ENCODE assay signal across 8 mouse cellular contexts in genomic region chr6:122801301-122801800, GRCm38 (mm10). TPM values are rescaled to one million over a fixed set of nuclear protein-coding genes. Genes with fewer than 3 reads are reported as not detected.
DNase-seq lines count a peak whose midpoint lies in the region; ATAC-seq and TF ChIP-seq lines count a peak whose summit lies in the region.

Gene Slc2a3 (minus strand): TSS chr6:122801640.

- no peak for TF ChIP-seq CTCF in gastrocnemius, adult 2 months (IDR thresholded peaks at IDR 0.05)
- no peak for TF ChIP-seq CTCF in small intestine, adult 2 months (IDR thresholded peaks at IDR 0.05; ENCODE audit: extremely low read depth, insufficient read length, insufficient replicate concordance, low read depth, low read length)

- peak within 1 kb of the TSS; percentile 95 for H3K4me2 ChIP-seq in hindbrain, embryonic 16.5 days (ENCODE audit: low read length)

- no peaks in the 10 kb centered on the region for H3K36me3 ChIP-seq in hindbrain, embryonic 16.5 days (ENCODE audit: control insufficient read depth, insufficient read depth, low read length)
- H3K36me3 ChIP-seq in small intestine, adult 2 months (ENCODE audit: control insufficient read depth, insufficient read depth, low read length): no peaks in the 10 kb centered on the region

- no peak for TF ChIP-seq POLR2A in small intestine, adult 2 months (IDR thresholded peaks at IDR 0.05; ENCODE audit: low read depth, low read length)

- peak within 1 kb of the TSS; percentile 90 for H3K4me3 ChIP-seq in gastrocnemius, adult 2 months
- H3K4me3 ChIP-seq in hindbrain, embryonic 16.5 days (ENCODE audit: low read length): peak within 1 kb of the TSS; percentile 56
- peak within 1 kb of the TSS; percentile 63 for H3K4me3 ChIP-seq in small intestine, adult 2 months (ENCODE audit: low read depth, low read length)

- no peaks in the 10 kb centered on the region for H3K9me3 ChIP-seq in hindbrain, embryonic 16.5 days (ENCODE audit: control insufficient read depth, low read length)

- ATAC-seq in common myeloid progenitor, adult 5-6 weeks (replicated peaks; ENCODE audit: low read depth, poor library complexity, severe bottlenecking): peak; percentile 61
- peak; percentile 82 for ATAC-seq in hindbrain, embryonic 16.5 days
- peak; percentile 54 for ATAC-seq in megakaryocyte, adult 5-6 weeks (ENCODE audit: poor library complexity, severe bottlenecking)

- H3K4me1 ChIP-seq in hindbrain, embryonic 16.5 days (ENCODE audit: control insufficient read depth, insufficient read depth, low read depth, low read length): peaks cover 2% of the 10 kb centered on the region
- peaks cover 6% of the 10 kb centered on the region for H3K4me1 ChIP-seq in small intestine, adult 2 months (ENCODE audit: control insufficient read depth, insufficient read depth, insufficient read length, low read length)

- intact Hi-C loops in gastrocnemius, adult 2 months (cut with DNase I): loop anchor here (5.0 kb wide), 1 partner anchor 71 kb away; the partner anchor contains the start of gene Necap1
- intact Hi-C loops in left cerebral cortex, postnatal 10 days (cut with DNase I): loop anchor here (5.0 kb wide), 1 partner anchor 59 kb away; no protein-coding TSS in a partner anchor

- H3K27me3 ChIP-seq in hindbrain, embryonic 16.5 days (replicated peaks; ENCODE audit: control insufficient read depth, insufficient read depth, low read length): no peaks in the 10 kb centered on the region; the same call in 1 of the 2 replicates
- H3K27me3 ChIP-seq in small intestine, adult 2 months (ENCODE audit: control insufficient read depth, insufficient read depth, low read length): 0 out of 2 replicates have a peak, but pooled peaks cover 7% of the 10 kb centered on the region

- DNase-seq in cerebellum, adult 11 months: peak; percentile 67
- DNase-seq in cerebellum, postnatal 4 days (ENCODE audit: low spot score in 2 of 2): no peak
- peak; percentile 74 for DNase-seq in gastrocnemius, adult 2 months
- no peak for DNase-seq in left cerebral cortex, postnatal 10 days (ENCODE audit: extremely low spot score in 1 of 2, low spot score in 2 of 2)

- H3K27ac ChIP-seq in gastrocnemius, adult 2 months: peak within 1 kb of the TSS; percentile 84
- H3K27ac ChIP-seq in hindbrain, embryonic 16.5 days (ENCODE audit: low read depth, low read length): peak within 1 kb of the TSS; percentile 78
- peak within 1 kb of the TSS; percentile 23; the same call in 1 of the 2 replicates for H3K27ac ChIP-seq in small intestine, adult 2 months (ENCODE audit: insufficient read depth, low read depth, low read length)

- peak within 1 kb of the TSS; percentile 83 for H3K9ac ChIP-seq in hindbrain, embryonic 16.5 days (ENCODE audit: low read depth, low read length)

- WGBS in hindbrain, embryonic 16.5 days: under 1% methylated on average over 45 of the region's 46 CpGs
- WGBS in small intestine, adult 2 months: 2% methylated on average over 46 of the region's 46 CpGs

RNA-seq across cellular contexts. Expression of gene Slc2a3, which starts in this region (rescaled TPM):
- 21.6 and 24.4 TPM in 2 replicates for total RNA-seq in common myeloid progenitor, adult 5-6 weeks (2017)
- total RNA-seq in gastrocnemius, adult 2 months (2021): 1 to 10 TPM; 1.7 to 7.6 TPM
- polyA plus RNA-seq in hindbrain, embryonic 16.5 days (2015; fragmentation: Nextera tagmentation; extraction: Ambion mirVana): 57.0 and 57.4 TPM in 2 replicates
- 100 to 1,000 TPM; 127 to 133 TPM for total RNA-seq in left cerebral cortex, postnatal 10 days (2021)
- 44.5 and 48.4 TPM in 2 replicates for total RNA-seq in megakaryocyte, adult 5-6 weeks (2015)
- 51.4 and 63.5 TPM in 2 replicates for total RNA-seq in megakaryocyte, adult 5-6 weeks (2017)
- 1.0 and 1.3 TPM in 2 replicates for polyA plus RNA-seq in small intestine, adult 2 months (2012; rRNA removed)

Comparison
In these comparisons a context has a peak if more than half of its experiments do, and no peak if none do; other contexts are left out.
1. RNA of gene Slc2a3 (polyA plus RNA-seq): 57.0 to 57.4 TPM in hindbrain, embryonic 16.5 days; 1.0 to 1.3 TPM in small intestine, adult 2 months; every median in the first group is over 10 times any median in the second.
2. DNase-seq: peak in cerebellum, adult 11 months (single experiment) and gastrocnemius, adult 2 months (single experiment); none in cerebellum, postnatal 4 days (0 of 2) and left cerebral cortex, postnatal 10 days (0 of 2).
3. H3K27ac ChIP-seq: peak in every context shown above with its lines; median percentile 84 in gastrocnemius, adult 2 months; 78 in hindbrain, embryonic 16.5 days; 23 in small intestine, adult 2 months.
4. Peak in every context shown above with its lines, with median percentiles within 50 percentile points of each other: ATAC-seq and H3K4me3 ChIP-seq.